Mouse (Mus musculus): ENCODE measurements around the gene Gm1043. TPM values are rescaled to one million over a fixed set of nuclear protein-coding genes. Genes with fewer than 3 reads are reported as not detected.

The Gm1043 gene
- total RNA-seq, 2 experiments from 2014 or later: not detected

DNA sequence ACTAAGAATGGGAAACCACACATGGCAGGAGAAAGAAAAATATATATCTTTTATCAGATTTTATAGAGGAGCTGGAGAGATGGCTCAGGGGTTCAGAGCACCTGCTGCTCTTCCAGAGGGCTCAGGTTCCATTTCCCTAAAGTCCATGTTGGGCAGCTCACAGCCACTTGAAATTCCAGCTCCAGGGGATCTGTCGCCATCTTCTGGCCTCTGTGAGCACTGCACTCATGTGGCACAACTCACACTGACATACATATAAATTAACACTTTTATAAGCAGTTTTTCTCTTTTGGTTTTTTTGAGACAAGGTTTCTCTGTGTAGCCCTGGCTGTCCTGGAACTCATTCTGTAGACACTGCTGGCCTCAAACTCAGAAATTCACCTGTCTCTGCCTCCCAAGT, 95.5 kb downstream of the Gm1043 start:
- DNase-seq: no peak
- intact Hi-C loops (cut with DNase I; ENCODE audit: low total_unique reads): no loop called here

GRCm38 (mm10) chr5:37184605-37185004, 99.4 kb downstream of the Gm1043 start:
- no peak for DNase-seq
- intact Hi-C loops (cut with DNase I; ENCODE audit: low total_unique reads): no loop called here

GRCm38 (mm10) chr5:37190378-37190777, 105.2 kb downstream of the Gm1043 start:
- intact Hi-C loops (cut with DNase I; ENCODE audit: low total_unique reads): no loop called here

GRCm38 (mm10) chr5:37196196-37196595, 111.0 kb downstream of the Gm1043 start:
- intact Hi-C loops (cut with DNase I; ENCODE audit: low total_unique reads): no loop called here
- no peak for DNase-seq

More at GRCm38 (mm10) chr5:37190378-37190777, 105.2 kb downstream of the Gm1043 start:
- DNase-seq: no peak

GRCm38 (mm10) chr5:37196666-37197250, 111.6 kb downstream of the Gm1043 start:
- intact Hi-C loops (cut with DNase I; ENCODE audit: low total_unique reads): no loop called here
- DNase-seq: no peak

DNA sequence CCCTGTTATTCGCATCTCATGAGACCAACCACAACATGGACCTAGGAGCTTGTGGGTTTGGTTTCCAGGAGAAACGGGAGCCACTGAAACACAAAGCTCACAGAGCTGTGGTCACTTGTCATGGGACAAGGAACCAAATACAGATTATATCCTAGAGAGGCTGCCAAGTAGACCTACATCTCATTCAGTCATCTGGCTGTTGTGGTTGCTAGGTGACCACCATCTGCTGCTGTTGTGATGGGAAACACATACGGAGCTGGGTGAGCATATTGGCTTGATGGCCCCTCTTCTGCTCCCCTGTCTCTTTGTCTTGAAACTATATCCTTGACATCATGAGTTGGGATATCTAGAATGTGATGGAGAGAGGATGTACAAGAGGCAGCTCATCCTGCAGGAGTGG, 112.3 kb downstream of the Gm1043 start:
- DNase-seq: no peak
- intact Hi-C loops (cut with DNase I; ENCODE audit: low total_unique reads): no loop called here

GRCm38 (mm10) chr5:37198011-37198688, 113.0 kb downstream of the Gm1043 start:
- DNase-seq: no peak
- intact Hi-C loops (cut with DNase I; ENCODE audit: low total_unique reads): no loop called here

- no peak for DNase-seq
- intact Hi-C loops (cut with DNase I; ENCODE audit: low total_unique reads): no loop called here
Observed at GRCm38 (mm10) chr5:37202285-37202684, 117.1 kb downstream of the Gm1043 start.

GRCm38 (mm10) chr5:37204886-37205285, 119.7 kb downstream of the Gm1043 start:
- intact Hi-C loops (cut with DNase I; ENCODE audit: low total_unique reads): no loop called here
- DNase-seq: no peak

GRCm38 (mm10) chr5:37205420-37205819, 120.2 kb downstream of the Gm1043 start:
- no peak for DNase-seq
- intact Hi-C loops (cut with DNase I; ENCODE audit: low total_unique reads): no loop called here

DNA sequence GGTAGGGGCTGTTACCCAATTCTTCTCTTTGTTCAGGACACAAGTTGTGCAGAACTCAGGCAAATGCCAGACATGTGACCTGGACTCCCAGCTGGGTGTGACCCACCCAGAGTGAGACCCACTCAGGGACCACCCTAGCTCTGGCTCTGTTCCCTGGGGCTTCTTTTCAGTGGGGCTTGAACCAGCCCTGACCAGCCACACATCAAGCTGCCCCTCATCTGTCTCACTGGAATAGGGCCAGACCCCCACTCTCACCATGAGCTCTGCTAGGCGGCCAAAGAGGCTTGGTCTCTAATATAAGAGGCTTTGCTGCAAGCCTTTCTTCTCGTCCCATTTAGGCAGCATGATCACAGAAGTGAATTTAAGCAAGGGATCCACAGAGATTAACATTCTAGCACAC, 121.2 kb downstream of the Gm1043 start:
- intact Hi-C loops (cut with DNase I; ENCODE audit: low total_unique reads): no loop called here
- DNase-seq: no peak

DNA sequence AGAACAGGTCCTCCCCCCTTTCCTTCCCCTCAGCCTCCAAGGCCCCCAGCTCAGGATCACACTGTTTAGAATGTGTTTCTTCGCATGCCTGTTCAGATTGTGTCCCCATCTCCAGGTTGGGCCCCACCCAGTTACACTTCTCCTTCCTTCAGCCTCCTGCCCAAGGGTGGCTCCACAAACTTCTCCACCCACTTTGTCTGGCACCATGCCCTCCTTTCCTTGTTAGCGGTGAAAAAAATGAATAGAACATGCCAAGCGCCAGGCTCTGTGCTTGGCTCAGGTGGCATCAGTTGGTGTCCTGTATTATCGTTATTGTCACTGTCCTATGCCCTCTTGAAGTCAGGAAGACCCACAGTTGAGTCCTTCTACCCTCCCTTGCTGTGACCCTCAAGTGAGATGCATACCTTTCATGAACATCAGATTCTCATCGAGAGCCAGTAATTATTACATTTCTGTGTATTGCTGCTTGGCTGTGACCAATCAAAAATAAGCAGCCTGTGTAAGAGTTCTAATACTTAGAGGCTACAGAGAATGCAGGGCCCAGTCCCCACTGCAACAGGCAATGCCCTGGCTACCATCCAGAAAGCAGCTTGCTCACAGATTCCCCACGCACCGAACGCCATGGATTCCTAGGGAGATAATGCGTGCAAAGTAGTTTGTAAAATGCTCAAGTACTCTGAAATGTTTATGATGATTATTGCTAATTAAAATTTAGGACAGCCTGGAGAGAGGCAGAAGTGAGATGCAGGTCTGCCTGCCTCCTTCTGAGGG, 128.0 kb downstream of the Gm1043 start:
- no peak for DNase-seq
- intact Hi-C loops (cut with DNase I; ENCODE audit: low total_unique reads): no loop called here

- intact Hi-C loops (cut with DNase I; ENCODE audit: low total_unique reads): no loop called here
- DNase-seq: no peak
Observed at GRCm38 (mm10) chr5:37213709-37214103, 128.5 kb downstream of the Gm1043 start.

- intact Hi-C loops (cut with DNase I; ENCODE audit: low total_unique reads): no loop called here
- no peak for DNase-seq
Observed at GRCm38 (mm10) chr5:37214614-37215013, 129.4 kb downstream of the Gm1043 start.

DNA sequence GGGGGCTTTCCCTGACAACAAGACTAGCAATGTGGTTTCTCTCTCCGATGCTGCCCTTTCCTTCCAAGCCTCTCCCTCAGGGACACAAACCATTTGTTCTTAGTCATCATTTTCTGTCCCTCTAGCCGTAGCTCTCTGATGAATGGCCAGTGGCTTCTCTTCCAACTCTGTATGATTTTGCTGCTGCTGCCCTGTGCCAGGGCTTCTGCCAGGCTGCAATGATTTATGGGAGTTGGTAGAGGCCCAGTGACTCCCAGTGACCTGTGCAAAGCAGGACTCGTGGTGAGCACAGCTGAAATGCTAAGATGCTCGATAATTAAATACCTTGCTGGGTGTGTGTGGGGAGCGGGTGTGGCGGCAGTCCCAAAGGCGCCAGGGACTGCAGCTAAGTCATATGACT, 130.1 kb downstream of the Gm1043 start:
- intact Hi-C loops (cut with DNase I; ENCODE audit: low total_unique reads): no loop called here
- no peak for DNase-seq

DNA sequence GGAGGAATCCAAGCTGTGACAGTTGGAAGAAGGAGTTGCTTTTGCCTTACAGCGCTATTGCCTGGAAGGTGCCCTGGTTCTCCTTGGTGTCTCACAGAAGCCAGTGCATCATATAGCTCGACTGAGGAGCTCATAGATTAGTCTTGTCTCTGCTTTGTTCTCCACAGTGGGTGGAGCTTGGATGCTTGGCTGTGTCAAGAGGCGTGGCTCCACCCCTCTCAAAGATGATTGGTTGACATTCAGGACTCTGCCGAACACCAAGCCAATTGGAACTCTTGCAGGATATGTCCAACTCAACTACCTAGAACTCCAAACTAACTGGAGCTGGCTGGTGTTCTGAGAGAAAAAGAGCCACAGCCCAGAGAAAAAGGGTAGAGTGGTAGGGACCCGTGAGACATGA, 134.4 kb downstream of the Gm1043 start:
- no peak for DNase-seq
- intact Hi-C loops (cut with DNase I; ENCODE audit: low total_unique reads): no loop called here

- intact Hi-C loops (cut with DNase I; ENCODE audit: low total_unique reads): no loop called here
- DNase-seq: no peak
Observed at GRCm38 (mm10) chr5:37220575-37220974, 135.4 kb downstream of the Gm1043 start.

DNA sequence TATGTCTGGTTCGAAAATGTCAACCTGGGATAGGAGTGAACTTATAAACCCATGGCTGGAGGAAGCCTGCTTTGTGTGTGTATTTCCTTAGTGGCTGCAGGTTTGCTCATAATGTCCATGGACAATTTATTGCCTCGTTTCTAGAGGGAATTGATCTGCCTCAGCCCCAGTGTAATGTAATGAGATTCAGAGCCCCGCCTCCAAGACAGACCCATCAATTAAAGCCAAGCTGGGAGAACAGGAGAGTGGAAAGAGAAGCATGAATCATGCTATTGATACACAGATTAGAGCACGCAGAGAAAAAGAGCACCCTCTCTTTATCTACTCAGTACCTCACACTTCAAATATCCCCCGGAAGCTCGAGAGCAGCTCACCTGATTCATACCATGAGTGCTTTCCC, 136.4 kb downstream of the Gm1043 start:
- intact Hi-C loops (cut with DNase I; ENCODE audit: low total_unique reads): no loop called here

GRCm38 (mm10) chr5:37222316-37222715, 137.1 kb downstream of the Gm1043 start:
- no peak for DNase-seq
- intact Hi-C loops (cut with DNase I; ENCODE audit: low total_unique reads): no loop called here

More for the DNA sequence above, 136.4 kb downstream of the Gm1043 start:
- no peak for DNase-seq

DNA sequence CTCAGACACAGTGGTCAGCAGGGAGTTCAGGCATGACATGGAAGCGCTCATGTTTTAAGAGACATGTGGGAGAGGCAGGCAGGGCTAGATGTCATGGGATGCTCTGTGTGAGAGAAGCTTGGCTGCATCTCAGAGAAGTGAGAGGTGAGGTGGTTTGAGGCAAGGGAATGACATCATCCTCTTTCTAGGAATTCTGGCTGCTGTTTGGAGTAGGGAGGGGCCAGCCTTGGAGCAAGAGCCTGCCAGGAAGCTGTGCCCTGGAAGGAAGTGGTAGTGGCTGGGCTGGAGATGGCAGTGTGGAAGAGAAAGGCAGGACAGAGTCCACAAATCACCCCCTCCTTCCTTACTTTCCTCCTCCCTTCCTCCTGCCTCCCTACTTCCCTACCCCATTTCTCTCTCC, 140.5 kb downstream of the Gm1043 start:
- DNase-seq: no peak
- intact Hi-C loops (cut with DNase I; ENCODE audit: low total_unique reads): no loop called here
